Mouse (Mus musculus): Measurements from ENCODE around the gene Cdkl4. TPM values are rescaled to one million over a fixed set of nuclear protein-coding genes. Genes with fewer than 3 reads are reported as not detected.

Gene Cdkl4
- total RNA-seq, 4 experiments from 2014 or later, result 15.5 to 18.0 (median 16.8) TPM

GRCm38 (mm10) chr17:80480031-80480854 lies 97.4 kb downstream of the Cdkl4 start, which contains the start of gene Sos1:
TSS of gene Sos1 (minus strand) at chr17:80480453.
- DNase-seq (ENCODE audit: low spot score in 2 of 2), result peak; percentile 89 to 94

GRCm38 (mm10) chr17:80479295-80480030 lies 98.2 kb downstream of the Cdkl4 start:
- peak; percentile 47 to 60 for DNase-seq (ENCODE audit: low spot score in 2 of 2)

GRCm38 (mm10) chr17:80477679-80478078 lies 99.9 kb downstream of the Cdkl4 start:
- no peak for DNase-seq (ENCODE audit: low spot score in 2 of 2)

GRCm38 (mm10) chr17:80476496-80476895 lies 101.1 kb downstream of the Cdkl4 start:
- no peak for DNase-seq (ENCODE audit: low spot score in 2 of 2)

Other genes starting within 250 kb of the Cdkl4 start
- gene Gm10190, start 204.3 kb downstream of the Cdkl4 start, total RNA-seq (2022), result 1 to 10 TPM in 1 of 4 experiments, not detected in 3; 1.4 TPM
- 10 to 100 TPM; 31.8 to 35.6 (median 33.5) TPM for gene Sos1, start 97.4 kb downstream of the Cdkl4 start, total RNA-seq (2022)
- 10 to 100 TPM; 55.1 to 66.0 (median 61.1) TPM for gene Map4k3, start 150.7 kb upstream of the Cdkl4 start, total RNA-seq (2022)

All from left cerebral cortex, adult 8-10 months (tissue).